Mouse (Mus musculus): ENCODE measurements around the gene Ccdc63. TPM values are rescaled to one million over a fixed set of nuclear protein-coding genes. Genes with fewer than 3 reads are reported as not detected.

Gene Ccdc63
- total and polyA plus RNA-seq, 2 experiments from 2014 or later = 0.26 TPM; not detected in 1

DNA sequence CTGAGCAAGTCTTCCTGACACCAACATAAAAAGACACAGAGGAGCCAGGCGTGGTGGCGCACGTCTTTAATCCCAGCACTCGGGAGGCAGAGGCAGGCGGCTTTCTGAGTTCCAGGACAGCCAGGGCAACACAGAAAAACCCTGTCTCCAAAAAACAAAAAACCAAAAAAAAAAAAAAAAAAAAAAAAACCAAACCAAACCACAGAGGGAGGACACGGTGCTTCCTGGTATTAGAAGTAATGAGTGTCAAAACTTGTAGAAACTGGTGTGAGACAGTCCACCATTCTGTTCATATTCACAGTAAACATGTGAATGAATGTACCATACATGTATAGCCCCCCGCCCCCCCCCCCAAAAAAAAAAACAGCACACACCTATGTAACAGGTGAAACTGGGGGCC lies 35.3 kb upstream of the Ccdc63 start:
- DNase-seq (ENCODE audit: low spot score) (no peak), ATAC-seq (ENCODE audit: insufficient read depth, low read depth) (no peak)
- Histone ChIP-seq H3K4me2 (ENCODE audit: low read depth, low read length) (no peak overlapping the region), H3K9ac (replicated peaks; ENCODE audit: low read depth, low read length) (no peak overlapping the region), H3K4me1 (ENCODE audit: control insufficient read depth, insufficient read depth) (no peaks in the 10 kb centered on the region), H3K4me3 (ENCODE audit: low read depth, low read length) (no peak overlapping the region), H3K36me3 (replicated peaks; ENCODE audit: control insufficient read depth, insufficient read depth, low read length) (peaks cover 44% of the 10 kb centered on the region), H3K27ac (ENCODE audit: low read depth) (no peak overlapping the region), H3K9me3 (replicated peaks; ENCODE audit: control insufficient read depth, low read length) (no peaks in the 10 kb centered on the region), H3K27me3 (ENCODE audit: control insufficient read depth, insufficient read depth, low read length) (no peaks in the 10 kb centered on the region)
- TF ChIP-seq EP300 (IDR thresholded peaks at IDR 0.05; ENCODE audit: low read depth) (no peak), CTCF (IDR thresholded peaks at IDR 0.05; ENCODE audit: low read depth) (no peak)
- WGBS = 83% methylated on average over 7 of the region's 7 CpGs

DNA sequence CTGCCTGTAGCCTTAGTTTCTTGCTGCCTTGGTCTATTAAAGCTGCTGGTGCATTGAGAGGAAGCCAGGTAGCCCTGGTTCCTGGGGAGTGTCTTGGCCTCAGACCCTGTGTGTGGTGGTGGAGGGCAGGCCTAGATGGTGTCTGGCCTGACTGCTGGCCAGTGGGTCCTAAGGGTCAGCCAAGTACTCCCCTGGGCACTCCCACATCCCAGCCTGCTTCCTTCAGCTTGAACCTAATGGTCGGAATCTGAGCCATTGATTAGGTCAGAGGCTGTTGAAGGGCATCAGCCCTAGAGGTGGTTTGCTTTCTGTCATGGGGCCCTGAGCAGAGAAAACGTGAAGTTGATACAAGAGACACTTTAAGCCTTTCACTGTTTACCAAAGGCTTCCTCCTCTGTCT lies 34.8 kb upstream of the Ccdc63 start:
- Histone ChIP-seq H3K9ac (replicated peaks; ENCODE audit: low read depth, low read length) (no peak overlapping the region), H3K4me1 (ENCODE audit: control insufficient read depth, insufficient read depth) (no peaks in the 10 kb centered on the region), H3K27me3 (ENCODE audit: control insufficient read depth, insufficient read depth, low read length) (no peaks in the 10 kb centered on the region), H3K4me2 (ENCODE audit: low read depth, low read length) (no peak overlapping the region), H3K9me3 (replicated peaks; ENCODE audit: control insufficient read depth, low read length) (no peaks in the 10 kb centered on the region), H3K36me3 (replicated peaks; ENCODE audit: control insufficient read depth, insufficient read depth, low read length) (peaks cover 50% of the 10 kb centered on the region), H3K27ac (ENCODE audit: low read depth) (no peak overlapping the region), H3K4me3 (ENCODE audit: low read depth, low read length) (no peak overlapping the region)
- DNase-seq (ENCODE audit: low spot score) (no peak), ATAC-seq (ENCODE audit: insufficient read depth, low read depth) (no peak)
- TF ChIP-seq EP300 (IDR thresholded peaks at IDR 0.05; ENCODE audit: low read depth) = no peak
- no peak for TF ChIP-seq CTCF (IDR thresholded peaks at IDR 0.05; ENCODE audit: low read depth)
- 38% methylated on average over 2 of the region's 2 CpGs for WGBS

DNA sequence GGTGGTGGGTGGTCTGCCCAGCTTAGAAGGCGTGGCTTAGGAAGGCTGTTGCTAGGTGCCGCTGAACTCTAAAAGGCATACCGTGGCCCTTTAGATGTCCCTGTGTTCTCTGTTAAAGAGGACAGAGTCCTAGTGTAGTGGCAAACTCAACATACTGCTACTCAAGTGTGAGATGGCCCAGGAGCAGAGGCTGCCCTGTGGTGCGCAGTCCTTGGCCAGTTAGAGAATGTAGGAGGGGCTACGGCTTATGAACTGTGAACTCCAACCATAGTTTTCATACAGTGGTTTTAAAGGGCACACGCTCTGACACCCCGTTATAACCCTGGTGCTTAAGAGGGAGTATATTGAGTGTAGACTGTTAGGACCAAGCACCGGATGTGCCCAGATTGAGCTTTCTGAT lies 30.4 kb upstream of the Ccdc63 start:
- Histone ChIP-seq H3K36me3 (replicated peaks; ENCODE audit: control insufficient read depth, insufficient read depth, low read length) (peaks cover 67% of the 10 kb centered on the region), H3K4me3 (ENCODE audit: low read depth, low read length) (no peak overlapping the region), H3K27me3 (ENCODE audit: control insufficient read depth, insufficient read depth, low read length) (no peaks in the 10 kb centered on the region), H3K4me1 (ENCODE audit: control insufficient read depth, insufficient read depth) (peaks cover 25% of the 10 kb centered on the region), H3K9me3 (replicated peaks; ENCODE audit: control insufficient read depth, low read length) (no peaks in the 10 kb centered on the region), H3K27ac (ENCODE audit: low read depth) (no peak overlapping the region), H3K4me2 (ENCODE audit: low read depth, low read length) (no peak overlapping the region), H3K9ac (replicated peaks; ENCODE audit: low read depth, low read length) (no peak overlapping the region)
- WGBS = 91% methylated on average over 8 of the region's 8 CpGs
- no peak for DNase-seq (ENCODE audit: low spot score)
- no peak for ATAC-seq (ENCODE audit: insufficient read depth, low read depth)
- no peak for TF ChIP-seq EP300 (IDR thresholded peaks at IDR 0.05; ENCODE audit: low read depth)
- TF ChIP-seq CTCF (IDR thresholded peaks at IDR 0.05; ENCODE audit: low read depth) = no peak

DNA sequence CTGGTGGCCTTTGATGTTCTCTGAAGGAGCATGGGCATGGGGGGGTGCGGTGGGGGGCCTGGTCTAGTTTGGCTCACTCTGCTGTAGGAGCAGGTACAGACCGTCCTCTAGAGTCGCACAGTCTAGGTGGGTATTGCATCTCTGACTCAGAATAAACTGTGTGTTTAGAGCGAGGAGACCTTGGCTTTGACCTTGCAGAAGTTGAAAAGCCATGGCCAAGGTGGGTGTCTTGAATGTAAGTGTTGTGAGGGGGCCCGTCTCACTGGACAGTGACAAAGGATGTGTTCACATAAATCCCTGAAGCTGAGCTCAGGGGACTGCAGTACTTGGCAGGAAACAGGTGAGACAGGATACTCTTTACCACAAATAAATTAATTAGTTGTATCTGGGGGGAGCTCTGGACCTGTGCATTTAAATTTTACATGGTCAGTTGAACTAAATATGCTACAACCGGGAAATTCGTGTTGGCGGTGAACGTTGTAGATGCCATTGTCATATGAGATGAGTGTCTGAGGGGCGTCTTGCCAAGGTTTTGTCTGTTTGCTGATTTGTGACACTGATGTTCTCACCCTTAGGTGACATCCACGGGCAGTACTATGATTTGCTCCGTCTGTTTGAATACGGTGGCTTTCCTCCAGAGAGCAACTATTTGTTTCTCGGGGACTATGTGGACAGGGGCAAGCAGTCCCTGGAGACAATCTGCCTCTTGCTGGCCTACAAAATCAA lies 27.9 kb upstream of the Ccdc63 start:
- H3K27ac ChIP-seq (ENCODE audit: low read depth) = peak overlapping the region; percentile 74
- DNase-seq (ENCODE audit: low spot score) = no peak
- no peak overlapping the region for H3K9ac ChIP-seq (replicated peaks; ENCODE audit: low read depth, low read length)
- no peaks in the 10 kb centered on the region for H3K27me3 ChIP-seq (ENCODE audit: control insufficient read depth, insufficient read depth, low read length)
- no peak for TF ChIP-seq CTCF (IDR thresholded peaks at IDR 0.05; ENCODE audit: low read depth)
- TF ChIP-seq EP300 (IDR thresholded peaks at IDR 0.05; ENCODE audit: low read depth) = no peak
- peaks cover 49% of the 10 kb centered on the region for H3K4me1 ChIP-seq (ENCODE audit: control insufficient read depth, insufficient read depth)
- no peak overlapping the region for H3K4me2 ChIP-seq (ENCODE audit: low read depth, low read length)
- peaks cover 70% of the 10 kb centered on the region for H3K36me3 ChIP-seq (replicated peaks; ENCODE audit: control insufficient read depth, insufficient read depth, low read length)
- 55% methylated on average over 13 of the region's 14 CpGs for WGBS
- no peak for ATAC-seq (ENCODE audit: insufficient read depth, low read depth)
- no peak overlapping the region for H3K4me3 ChIP-seq (ENCODE audit: low read depth, low read length)
- H3K9me3 ChIP-seq (replicated peaks; ENCODE audit: control insufficient read depth, low read length) = no peaks in the 10 kb centered on the region

DNA sequence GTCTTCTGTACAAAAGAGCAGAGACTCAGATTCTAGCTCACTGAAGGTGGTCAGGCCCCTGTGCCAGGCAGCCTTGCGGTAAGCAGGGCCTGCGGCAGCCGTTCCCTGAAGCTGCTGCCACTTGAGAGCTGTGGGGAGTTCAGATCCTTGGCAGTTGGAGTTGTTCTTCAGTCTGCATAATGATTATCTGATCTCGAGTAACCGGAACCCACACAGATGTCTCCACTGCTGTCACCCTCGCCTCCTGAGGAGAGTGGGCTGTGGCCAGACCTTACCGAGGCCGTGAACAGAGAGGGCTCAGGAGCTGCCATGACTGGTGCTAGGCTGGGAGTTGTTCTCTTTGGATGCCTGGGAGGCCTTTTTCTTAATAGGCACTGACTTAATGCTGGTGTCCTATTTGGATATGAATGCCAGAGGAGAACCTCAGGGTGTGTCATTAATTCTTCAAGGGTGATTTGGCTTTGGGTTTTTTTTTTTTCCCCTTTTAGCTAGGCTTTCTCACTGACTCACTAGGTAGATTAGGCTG lies 26.1 kb upstream of the Ccdc63 start:
- H3K4me1 ChIP-seq (ENCODE audit: control insufficient read depth, insufficient read depth) = peaks cover 67% of the 10 kb centered on the region
- no peak for ATAC-seq (ENCODE audit: insufficient read depth, low read depth)
- peaks cover 66% of the 10 kb centered on the region for H3K36me3 ChIP-seq (replicated peaks; ENCODE audit: control insufficient read depth, insufficient read depth, low read length)
- no peak for TF ChIP-seq EP300 (IDR thresholded peaks at IDR 0.05; ENCODE audit: low read depth)
- H3K4me2 ChIP-seq (ENCODE audit: low read depth, low read length) = 0 out of 2 replicates have a peak overlapping the region, but pooled peaks have one; percentile 2
- H3K9me3 ChIP-seq (replicated peaks; ENCODE audit: control insufficient read depth, low read length) = no peaks in the 10 kb centered on the region
- no peaks in the 10 kb centered on the region for H3K27me3 ChIP-seq (ENCODE audit: control insufficient read depth, insufficient read depth, low read length)
- no peak overlapping the region for H3K4me3 ChIP-seq (ENCODE audit: low read depth, low read length)
- peak overlapping the region; percentile 74 for H3K27ac ChIP-seq (ENCODE audit: low read depth)
- 0 out of 2 replicates have a peak overlapping the region, but pooled peaks have one; percentile 23 for H3K9ac ChIP-seq (replicated peaks; ENCODE audit: low read depth, low read length)
- 38% methylated on average over 8 of the region's 8 CpGs for WGBS
- no peak for DNase-seq (ENCODE audit: low spot score)

Measured in heart, postnatal 0 days (tissue).